In the genomic region with DNA sequence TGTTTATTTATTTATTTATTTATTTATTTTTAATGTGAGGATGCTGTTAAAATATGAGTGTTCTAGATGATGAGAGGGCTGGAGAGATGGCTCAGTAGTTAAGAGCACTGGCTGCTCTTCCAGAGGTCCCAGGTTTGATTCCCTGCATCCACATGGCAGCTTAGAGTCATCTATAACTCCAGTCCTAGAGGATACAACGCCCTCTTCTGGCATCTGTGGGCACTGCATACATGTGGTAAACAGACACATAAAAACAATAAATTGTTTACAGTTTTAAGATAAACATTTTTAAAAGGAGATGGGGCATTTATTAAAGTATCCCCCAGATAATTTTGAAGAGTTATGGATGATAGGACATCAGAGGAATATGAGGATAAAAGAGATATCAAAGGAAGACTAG, we compare ENCODE assay signal across 16 mouse cellular contexts. TPM values are rescaled to one million over a fixed set of nuclear protein-coding genes. Genes with fewer than 3 reads are reported as not detected.
DNase-seq lines count a peak whose midpoint lies in the region; ATAC-seq and TF ChIP-seq lines count a peak whose summit lies in the region.
"Had no signal": no experiment of that assay in that cellular context is flagged by ENCODE, and none has a peak within 500 bp of the region (broad histone marks: within the 10 kb centered on the region; RNA-seq: fewer than 3 reads in every experiment).

No protein-coding gene starts in this region.

- TF ChIP-seq POLR2A in thymus, adult 2 months (IDR thresholded peaks at IDR 0.05; ENCODE audit: control insufficient read depth, extremely low read depth, insufficient read depth, low read length, poor library complexity): no peak

- no peak overlapping the region for H3K4me2 ChIP-seq in kidney, postnatal 0 days (ENCODE audit: low read length)
- H3K4me2 ChIP-seq in stomach, postnatal 0 days (replicated peaks; ENCODE audit: low read depth): no peak overlapping the region
- H3K4me2 ChIP-seq: midbrain, embryonic 11.5 days had no signal

- no peaks in the 10 kb centered on the region for H3K36me3 ChIP-seq in kidney, postnatal 0 days (ENCODE audit: insufficient read depth, low read length)
- H3K36me3 ChIP-seq in thymus, adult 2 months (ENCODE audit: control insufficient read depth, insufficient read depth, low read length): no peaks in the 10 kb centered on the region
- H3K36me3 ChIP-seq in stomach, postnatal 0 days (ENCODE audit: control insufficient read depth, insufficient read depth, low read length): no peaks in the 10 kb centered on the region

- TF ChIP-seq EP300 in stomach, postnatal 0 days (optimal IDR thresholded peaks at IDR 0.05): no peak

- DNase-seq in kidney, postnatal 0 days (ENCODE audit: low spot score): no peak
- DNase-seq in kidney, adult 11 months: no peak
- peak; percentile 10 for DNase-seq in thymus, adult 2 months
- no peak for DNase-seq in thymus, adult 18-20 months
- peak; percentile 28 for DNase-seq in MEL-GATA-1-ER (ENCODE audit: extremely low read depth, low read depth)
- no peak for DNase-seq in stomach, postnatal 0 days (ENCODE audit: low spot score)
- no peak for DNase-seq in frontal cortex, postnatal 10 days (ENCODE audit: low spot score in 2 of 2)
- DNase-seq in yolk sac, embryonic 10.5 days (ENCODE audit: low spot score): no peak
- DNase-seq: cerebellum, adult 9-11 months; heart, postnatal 4 days; lung, adult 18-20 months had no signal

- H3K9ac ChIP-seq in kidney, postnatal 0 days (ENCODE audit: low read depth, low read length): no peak overlapping the region
- no peak overlapping the region for H3K9ac ChIP-seq in stomach, postnatal 0 days (ENCODE audit: low read length)

- no peak overlapping the region for H3K27ac ChIP-seq in kidney, postnatal 0 days
- no peak overlapping the region for H3K27ac ChIP-seq in thymus, adult 2 months (ENCODE audit: control insufficient read depth, insufficient read depth, low read length)
- no peak overlapping the region for H3K27ac ChIP-seq in stomach, postnatal 0 days (replicated peaks)

- no peaks in the 10 kb centered on the region for H3K9me3 ChIP-seq in kidney, postnatal 0 days (replicated peaks; ENCODE audit: low read length)
- no peaks in the 10 kb centered on the region for H3K9me3 ChIP-seq in stomach, postnatal 0 days (ENCODE audit: control insufficient read depth, low read length)

- no peaks in the 10 kb centered on the region for H3K27me3 ChIP-seq in kidney, postnatal 0 days (ENCODE audit: insufficient read depth, low read length)
- no peaks in the 10 kb centered on the region for H3K27me3 ChIP-seq in thymus, adult 2 months (ENCODE audit: control insufficient read depth, insufficient read depth, low read length)
- no peaks in the 10 kb centered on the region for H3K27me3 ChIP-seq in stomach, postnatal 0 days (ENCODE audit: control insufficient read depth, insufficient read depth, low read length)

- WGBS in kidney, postnatal 0 days: 52% methylated on average over 1 of the region's 1 CpGs
- WGBS in thymus, adult 2 months: 31% methylated on average over 1 of the region's 1 CpGs
- 20% methylated on average over 1 of the region's 1 CpGs for WGBS in stomach, postnatal 0 days

- ATAC-seq in kidney, postnatal 0 days (replicated peaks; ENCODE audit: low FRiP score, low read depth): no peak
- ATAC-seq in stomach, postnatal 0 days (ENCODE audit: low FRiP score, low TSS enrichment): no peak

- no peak overlapping the region for H3K4me3 ChIP-seq in kidney, postnatal 0 days (replicated peaks; ENCODE audit: low read depth, low read length)
- no peak overlapping the region for H3K4me3 ChIP-seq in thymus, adult 2 months (ENCODE audit: control insufficient read depth, insufficient read depth, low read length)
- no peak overlapping the region for H3K4me3 ChIP-seq in stomach, postnatal 0 days (ENCODE audit: low read depth, low read length)
- H3K4me3 ChIP-seq: erythroblast, embryonic 14.5 days had no signal

- H3K4me1 ChIP-seq in kidney, postnatal 0 days (replicated peaks; ENCODE audit: insufficient read depth, low read length): 0 out of 2 replicates have a peak, but pooled peaks cover 4% of the 10 kb centered on the region
- H3K4me1 ChIP-seq in thymus, adult 2 months (replicated peaks; ENCODE audit: control insufficient read depth, insufficient read depth, low read length): peaks cover 12% of the 10 kb centered on the region
- no peaks in the 10 kb centered on the region; the same call in 1 of the 2 replicates for H3K4me1 ChIP-seq in stomach, postnatal 0 days (replicated peaks; ENCODE audit: control insufficient read depth, insufficient read depth)

- peak; percentile 46 for TF ChIP-seq CTCF in kidney, postnatal 0 days (IDR thresholded peaks at IDR 0.05; ENCODE audit: low read depth)
- no peak for TF ChIP-seq CTCF in thymus, adult 2 months (IDR thresholded peaks at IDR 0.05; ENCODE audit: borderline replicate concordance, control insufficient read depth, extremely low read depth, insufficient read depth, low read length, poor library complexity)
- TF ChIP-seq CTCF in stomach, postnatal 0 days (IDR thresholded peaks at IDR 0.05; ENCODE audit: low read depth): peak; percentile 39

RNA-seq across cellular contexts. Expression of gene Wipf1, which starts 10.2 kb away (rescaled TPM):
- 7.6 and 8.0 TPM in 2 replicates for polyA plus RNA-seq in kidney, postnatal 0 days (2015; fragmentation: Nextera tagmentation; extraction: Ambion mirVana)
- 56.6 and 68.0 TPM in 2 replicates for polyA plus RNA-seq in thymus, adult 2 months (2012; rRNA removed)
- polyA plus RNA-seq in stomach, postnatal 0 days (2015; fragmentation: Nextera tagmentation; extraction: Ambion mirVana): 3.1 and 3.3 TPM in 2 replicates

RNA-seq across cellular contexts. Expression of gene Chrna1, which starts 40.4 kb away (rescaled TPM):
- polyA plus RNA-seq in kidney, postnatal 0 days (2015; fragmentation: Nextera tagmentation; extraction: Ambion mirVana): 0.11 and 0.15 TPM in 2 replicates
- polyA plus RNA-seq in thymus, adult 2 months (2012; rRNA removed): 0.05 and 0.07 TPM in 2 replicates
- polyA plus RNA-seq in stomach, postnatal 0 days (2015; fragmentation: Nextera tagmentation; extraction: Ambion mirVana): 0.36 and 0.59 TPM in 2 replicates
- polyA plus RNA-seq: erythroblast, embryonic 14.5 days; inflammation-experienced regulatory T-cells, adult 6 months; large intestine, adult 2 months; spleen, adult 2 months had no signal

Comparison
In these comparisons a context has a peak if more than half of its experiments do, and no peak if none do; other contexts are left out.
1. DNase-seq: peak in thymus, adult 2 months (single experiment) and MEL-GATA-1-ER (single experiment); none in kidney, postnatal 0 days (single experiment), kidney, adult 11 months (single experiment), thymus, adult 18-20 months (0 of 2), stomach, postnatal 0 days (single experiment), frontal cortex, postnatal 10 days (0 of 2) and yolk sac, embryonic 10.5 days (single experiment).